Mouse (Mus musculus): Measurements from ENCODE around the gene Gm6583. TPM values are rescaled to one million over a fixed set of nuclear protein-coding genes. Genes with fewer than 3 reads are reported as not detected.

Gm6583 gene
- polyA plus RNA-seq, 1 experiment from 2014 or later: 0.26 TPM

GRCm38 (mm10) chr5:112316468-112316867 is 39.4 kb downstream of the Gm6583 start:
- Histone ChIP-seq H3K36me3 (ENCODE audit: control insufficient read depth, insufficient read depth, low read length) (0 out of 2 replicates have a peak, but pooled peaks cover 3% of the 10 kb centered on the region), H3K9ac (ENCODE audit: low read depth, low read length) (no peak overlapping the region), H3K9me3 (ENCODE audit: control insufficient read depth, low read length) (no peaks in the 10 kb centered on the region), H3K4me2 (replicated peaks; ENCODE audit: low read depth, low read length) (no peak overlapping the region), H3K4me1 (replicated peaks; ENCODE audit: control insufficient read depth, insufficient read depth, low read length) (no peaks in the 10 kb centered on the region), H3K4me3 (ENCODE audit: low read depth, low read length) (no peak overlapping the region), H3K27me3 (ENCODE audit: control insufficient read depth, insufficient read depth, low read length) (no peaks in the 10 kb centered on the region), H3K27ac (ENCODE audit: low read depth, low read length) (no peak overlapping the region)
- DNase-seq (ENCODE audit: low spot score) (no peak), ATAC-seq (ENCODE audit: low FRiP score) (no peak)
- 84% methylated on average over 5 of the region's 5 CpGs for WGBS

GRCm38 (mm10) chr5:112313222-112313885 is 42.5 kb downstream of the Gm6583 start:
- Histone ChIP-seq H3K4me2 (replicated peaks; ENCODE audit: low read depth, low read length) (no peak overlapping the region), H3K27ac (ENCODE audit: low read depth, low read length) (no peak overlapping the region), H3K4me3 (ENCODE audit: low read depth, low read length) (no peak overlapping the region), H3K27me3 (ENCODE audit: control insufficient read depth, insufficient read depth, low read length) (no peaks in the 10 kb centered on the region), H3K36me3 (ENCODE audit: control insufficient read depth, insufficient read depth, low read length) (0 out of 2 replicates have a peak, but pooled peaks cover 3% of the 10 kb centered on the region), H3K4me1 (replicated peaks; ENCODE audit: control insufficient read depth, insufficient read depth, low read length) (no peaks in the 10 kb centered on the region), H3K9ac (ENCODE audit: low read depth, low read length) (no peak overlapping the region), H3K9me3 (ENCODE audit: control insufficient read depth, low read length) (no peaks in the 10 kb centered on the region)
- 59% methylated on average over 11 of the region's 11 CpGs for WGBS
- no peak for ATAC-seq (ENCODE audit: low FRiP score)
- DNase-seq (ENCODE audit: low spot score): no peak

- ATAC-seq (ENCODE audit: low FRiP score) (no peak), DNase-seq (ENCODE audit: low spot score) (no peak)
- H3K4me1 ChIP-seq (replicated peaks; ENCODE audit: control insufficient read depth, insufficient read depth, low read length): no peaks in the 10 kb centered on the region
- H3K4me2 ChIP-seq (replicated peaks; ENCODE audit: low read depth, low read length): no peak overlapping the region
- H3K9me3 ChIP-seq (ENCODE audit: control insufficient read depth, low read length): no peaks in the 10 kb centered on the region
- 64% methylated on average over 5 of the region's 5 CpGs for WGBS
- H3K27me3 ChIP-seq (ENCODE audit: control insufficient read depth, insufficient read depth, low read length): no peaks in the 10 kb centered on the region
- no peak overlapping the region for H3K27ac ChIP-seq (ENCODE audit: low read depth, low read length)
- no peaks in the 10 kb centered on the region for H3K36me3 ChIP-seq (ENCODE audit: control insufficient read depth, insufficient read depth, low read length)
- no peak overlapping the region for H3K4me3 ChIP-seq (ENCODE audit: low read depth, low read length)
- H3K9ac ChIP-seq (ENCODE audit: low read depth, low read length): no peak overlapping the region
Measured at GRCm38 (mm10) chr5:112305842-112306241, 50.0 kb downstream of the Gm6583 start.

Other genes starting within 250 kb of the Gm6583 start
- gene Cryba4, start 103.5 kb downstream of the Gm6583 start, polyA plus RNA-seq (2014; fragmentation: Nextera tagmentation; extraction: Ambion mirVana): 1.4 and 1.9 TPM in 2 replicates
- gene Crybb1, start 100.2 kb downstream of the Gm6583 start, polyA plus RNA-seq (2014; fragmentation: Nextera tagmentation; extraction: Ambion mirVana): 0.59 and 0.88 TPM in 2 replicates
- gene Tpst2, start 79.3 kb downstream of the Gm6583 start, polyA plus RNA-seq (2014; fragmentation: Nextera tagmentation; extraction: Ambion mirVana): 27.0 and 32.3 TPM in 2 replicates
- 17.6 and 22.8 TPM in 2 replicates for gene Tfip11, start 29.7 kb downstream of the Gm6583 start, polyA plus RNA-seq (2014; fragmentation: Nextera tagmentation; extraction: Ambion mirVana)
- gene Srrd, start 13.0 kb downstream of the Gm6583 start, polyA plus RNA-seq (2014; fragmentation: Nextera tagmentation; extraction: Ambion mirVana): 49.8 and 50.5 TPM in 2 replicates
- 29.8 and 30.0 TPM in 2 replicates for gene Hps4, start 12.9 kb downstream of the Gm6583 start, polyA plus RNA-seq (2014; fragmentation: Nextera tagmentation; extraction: Ambion mirVana)
- 26.0 and 41.6 TPM in 2 replicates for gene Asphd2, start 38.8 kb upstream of the Gm6583 start, polyA plus RNA-seq (2014; fragmentation: Nextera tagmentation; extraction: Ambion mirVana)
- gene Gm6588, start 93.4 kb upstream of the Gm6583 start, polyA plus RNA-seq (2014; fragmentation: Nextera tagmentation; extraction: Ambion mirVana): 0.14 and 0.28 TPM in 2 replicates
- 4.9 and 5.1 TPM in 2 replicates for gene Sez6l, start 221.2 kb upstream of the Gm6583 start, polyA plus RNA-seq (2014; fragmentation: Nextera tagmentation; extraction: Ambion mirVana)

All from hindbrain, embryonic 11.5 days (tissue).